Mouse (Mus musculus) adrenal gland, postnatal 4 days (tissue): ENCODE data around the gene Dcaf1. TPM values are rescaled to one million over a fixed set of nuclear protein-coding genes. Genes with fewer than 3 reads are reported as not detected.
A peak's percentile ranks its signal among the peaks of the same experiment; 100 is the strongest.

Experiments
- DNase-seq, 2 experiments: peaks; one replicate each; pipeline ENCODE4 v3.0.0; 2021 to 2022; ENCODE audit warnings: low spot score in 2 of 2, mixed read lengths in 2 of 2
- total RNA-seq, 2 experiments: library from RNA; stranded (reverse); gene quantifications; 2 replicates each; pipeline ENCODE4 v1.2.3; 2021

The Dcaf1 gene
- total RNA-seq, 2 experiments from 2014 or later = 34.1 to 39.8 TPM

DNA sequence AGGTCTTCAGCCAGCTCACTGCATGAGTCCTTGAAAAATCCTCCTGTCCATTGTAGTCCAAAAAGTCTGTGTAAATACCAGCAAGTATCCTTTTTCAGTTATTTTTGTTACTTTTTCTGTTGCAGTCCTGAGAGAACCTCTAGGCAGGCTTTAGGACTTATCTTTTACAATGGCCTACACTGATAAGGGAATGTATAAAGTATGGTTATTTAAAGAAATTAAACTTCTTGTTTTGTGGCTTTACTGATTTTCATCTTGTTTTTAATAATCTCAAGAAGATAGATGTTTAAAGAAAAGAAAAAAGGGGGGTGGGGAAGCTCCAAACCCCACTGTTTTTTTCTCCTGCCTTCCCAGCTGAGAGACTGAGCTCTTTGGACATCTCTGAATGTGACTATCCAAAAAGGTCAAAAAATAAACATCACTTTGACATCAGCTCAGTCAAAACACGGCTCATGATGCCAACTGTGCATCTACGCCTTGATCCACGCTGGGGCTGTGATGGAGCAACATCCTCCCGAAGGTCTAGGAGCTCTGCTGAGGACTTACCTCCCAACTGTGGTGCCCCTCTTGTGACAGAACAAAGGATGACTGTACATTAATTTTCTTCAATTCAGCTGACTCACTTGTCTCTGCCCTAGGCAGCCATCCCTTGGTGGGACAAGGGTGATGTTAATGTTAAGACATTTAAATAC lies 81.6 kb downstream of the Dcaf1 start:
- DNase-seq = no peak

DNA sequence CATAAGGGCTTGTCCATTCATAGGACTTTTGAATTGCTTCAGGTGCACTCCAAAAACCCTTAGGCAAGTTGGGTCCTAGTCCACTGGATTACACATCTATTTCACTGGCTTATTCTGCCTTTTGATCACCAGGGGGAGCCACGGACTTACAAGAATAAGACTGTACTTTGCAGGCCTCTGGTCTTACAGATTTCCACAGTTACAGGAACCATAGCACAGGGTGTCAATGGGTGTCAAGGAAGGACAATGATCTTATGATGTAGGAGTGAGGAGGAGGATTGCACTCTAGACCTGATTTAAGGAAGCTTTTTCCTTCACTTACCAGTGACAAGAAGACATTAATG lies 82.1 kb downstream of the Dcaf1 start:
- DNase-seq = peak in 1 of 2 experiments; percentile 12

DNA sequence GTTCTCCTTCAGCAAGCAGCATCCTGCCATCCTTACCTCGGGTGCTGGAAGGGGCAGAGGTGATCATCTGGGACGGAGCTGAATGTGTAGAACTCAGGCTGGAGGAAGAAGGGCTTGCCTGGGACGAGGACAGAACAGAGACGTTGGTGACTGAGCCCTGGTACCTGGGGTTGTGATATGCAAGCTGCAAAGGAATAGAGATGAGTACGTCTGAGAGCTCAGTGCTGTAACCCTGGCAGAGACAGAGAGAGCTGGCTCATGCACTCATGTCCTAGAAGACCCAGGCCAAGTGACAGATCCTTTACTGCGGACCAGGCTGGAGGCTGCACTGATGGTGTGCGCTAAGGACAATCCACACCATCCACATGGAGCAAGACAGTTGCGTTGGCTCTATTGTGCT lies 84.9 kb downstream of the Dcaf1 start:
- no peak for DNase-seq

DNA sequence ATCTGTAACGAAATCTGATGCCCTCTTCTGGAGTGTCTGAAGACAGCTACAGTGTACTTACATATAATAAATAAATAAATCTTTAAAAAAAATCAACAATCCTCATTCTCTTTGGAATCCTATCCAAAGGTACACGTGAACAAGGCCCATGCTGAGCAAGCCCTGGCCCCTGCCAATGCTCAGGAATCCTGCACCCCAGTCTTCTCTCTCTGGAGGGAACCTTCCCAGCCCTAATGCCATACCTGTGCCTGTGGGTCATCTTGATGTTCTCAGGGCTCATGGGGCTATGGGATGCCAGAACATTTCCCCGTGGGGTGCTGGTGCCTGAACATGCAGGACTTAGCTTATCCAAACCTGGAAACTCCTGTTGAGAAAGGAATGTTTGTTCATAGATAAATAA lies 86.5 kb downstream of the Dcaf1 start:
- DNase-seq = no peak

DNA sequence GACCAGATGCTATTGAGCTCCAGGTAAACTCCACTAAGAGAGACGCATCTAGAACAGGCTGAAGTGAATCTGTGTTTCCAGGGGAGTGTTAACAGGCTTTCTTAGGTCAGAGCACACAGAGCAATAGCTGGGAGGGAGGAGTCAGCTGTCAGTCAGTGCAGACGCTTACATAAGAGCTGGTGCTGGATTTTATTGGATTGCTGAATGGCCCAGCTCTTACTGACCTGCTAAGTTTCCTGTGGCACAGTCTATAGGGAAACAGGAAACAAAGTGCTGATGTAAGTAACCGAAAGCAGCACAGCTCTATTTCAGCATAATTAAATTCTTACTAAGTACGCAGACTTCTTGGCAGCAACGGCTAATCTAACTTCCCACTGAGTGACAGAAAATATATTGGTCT lies 87.0 kb downstream of the Dcaf1 start:
- DNase-seq = no peak

DNA sequence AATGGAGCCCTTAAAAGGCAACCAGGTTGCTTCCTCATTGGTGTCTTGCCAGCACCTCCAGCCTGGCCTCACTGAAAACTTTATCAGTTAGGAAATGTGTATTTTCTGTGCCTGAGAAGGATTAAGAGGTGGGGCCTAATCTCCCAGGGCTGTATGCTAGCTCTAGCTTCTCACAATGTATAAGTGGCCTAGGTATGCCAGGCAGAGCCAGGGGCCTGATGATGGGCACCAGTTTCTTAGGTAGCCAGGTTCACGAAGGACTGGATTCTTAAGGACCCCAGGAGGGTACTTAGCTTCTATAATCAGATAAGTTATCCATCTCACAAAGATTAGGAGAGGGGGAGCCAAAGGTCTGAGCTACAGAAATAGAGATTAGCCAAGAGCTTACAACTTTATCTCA lies 90.0 kb downstream of the Dcaf1 start:
- no peak for DNase-seq

DNA sequence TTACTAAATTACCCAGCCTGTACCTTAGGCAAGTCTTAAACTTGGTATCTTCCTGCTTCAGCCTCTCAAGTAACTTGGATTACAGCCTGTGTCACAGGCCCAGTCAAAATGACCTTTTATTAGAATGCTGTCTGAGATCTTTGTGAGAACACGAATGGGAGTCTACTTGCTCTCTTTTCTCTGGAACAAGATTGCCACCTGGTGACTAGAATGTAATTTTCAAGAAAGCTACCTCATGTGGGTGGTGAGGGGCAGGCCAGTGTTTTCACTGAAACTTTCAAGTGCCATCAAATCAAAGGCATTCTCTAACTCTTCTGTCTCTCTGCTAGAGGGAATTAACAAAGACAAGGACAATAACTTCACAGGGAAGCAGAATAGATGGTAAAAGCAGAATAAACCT lies 92.1 kb downstream of the Dcaf1 start:
- DNase-seq = no peak

DNA sequence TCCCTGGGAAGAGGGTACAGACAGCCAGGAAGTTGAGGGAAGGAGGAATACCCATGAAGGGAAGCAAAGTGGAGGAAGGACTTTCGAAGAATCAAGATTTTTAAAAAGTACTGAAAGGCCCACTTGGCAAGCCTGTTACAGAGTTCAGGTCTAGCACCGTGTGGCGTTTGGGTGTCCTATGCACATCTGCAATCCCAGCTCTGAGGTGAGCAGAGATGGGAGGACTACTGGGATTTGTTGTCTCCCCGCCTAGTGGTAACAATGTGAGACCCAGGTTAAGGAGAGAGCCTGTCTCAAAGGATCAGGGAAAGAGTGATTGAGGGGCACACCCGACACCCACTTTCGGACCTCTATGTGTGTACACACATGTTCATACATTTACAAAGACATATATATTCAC lies 93.2 kb downstream of the Dcaf1 start:
- no peak for DNase-seq

Other genes with a start within 250 kb of the Dcaf1 start
- gene Iqcf6, start 195.3 kb upstream of the Dcaf1 start, total RNA-seq = not detected
- under 1 TPM in 1 of 2 experiments, not detected in 1; 0.37 TPM for gene Grm2, start 165.8 kb upstream of the Dcaf1 start, total RNA-seq
- gene Tex264, start 135.9 kb upstream of the Dcaf1 start, total RNA-seq = 10 to 100 TPM; 71.2 to 78.9 TPM
- gene Rad54l2, start 32.7 kb upstream of the Dcaf1 start, total RNA-seq = 10 to 100 TPM; 27.5 to 27.8 TPM
- 10 to 100 TPM; 39.3 to 42.3 TPM for gene Rbm15b, start 65.6 kb downstream of the Dcaf1 start, total RNA-seq
- gene Manf, start 70.1 kb downstream of the Dcaf1 start, total RNA-seq = 100 to 1,000 TPM; 264 to 274 TPM